9 mouse cellular contexts compared by ENCODE assay signal in the genomic region with DNA sequence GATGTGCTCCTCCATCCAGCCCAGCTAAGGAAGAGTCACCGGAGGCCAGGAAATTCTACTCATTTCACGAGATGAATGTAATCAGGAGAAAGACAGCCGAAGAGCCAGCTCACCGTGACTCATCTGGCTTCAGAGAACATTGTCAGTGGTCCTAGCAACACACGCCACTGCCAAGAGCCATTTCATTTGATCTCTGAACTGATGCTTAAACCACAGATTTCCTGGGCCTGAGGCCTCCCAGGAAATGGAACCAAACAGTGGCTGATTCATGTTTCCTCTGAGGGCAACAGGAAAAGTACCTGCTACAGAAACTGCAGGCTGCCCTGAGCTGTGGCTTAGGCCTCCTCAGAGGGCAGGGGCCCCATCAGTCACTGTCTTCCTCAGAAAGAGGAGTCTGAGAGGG. TPM values are rescaled to one million over a fixed set of nuclear protein-coding genes. Genes with fewer than 3 reads are reported as not detected.
A peak's percentile ranks its signal among the peaks of the same experiment; 100 is the strongest.
DNase-seq lines count a peak whose midpoint lies in the region; ATAC-seq lines count a peak whose summit lies in the region.
"Had no signal": no experiment of that assay in that cellular context is flagged by ENCODE, and none has a peak within 500 bp of the region (broad histone marks: within the 10 kb centered on the region; RNA-seq: fewer than 3 reads in every experiment).

No protein-coding gene starts in this region.

- WGBS in hindbrain, embryonic 14.5 days: 66% methylated on average over 5 of the region's 5 CpGs
- WGBS in kidney, embryonic 14.5 days: 24% methylated on average over 5 of the region's 5 CpGs

- DNase-seq in urinary bladder, postnatal 14 days (ENCODE audit: low spot score): peak; percentile 41
- DNase-seq in urinary bladder, adult 2 months (ENCODE audit: low spot score): no peak
- DNase-seq in adrenal gland, adult 18-20 months (ENCODE audit: low spot score in 2 of 2): peak; percentile 40 to 44
- peak; percentile 18 to 35 for DNase-seq in thymus, postnatal 36 days
- DNase-seq in hindbrain, embryonic 14.5 days (ENCODE audit: low spot score): no peak
- no peak for DNase-seq in lung, postnatal 14 days
- DNase-seq: kidney, postnatal 14 days had no signal

- H3K4me2 ChIP-seq in hindbrain, embryonic 14.5 days (replicated peaks): no peak overlapping the region
- no peak overlapping the region for H3K4me2 ChIP-seq in kidney, embryonic 14.5 days (replicated peaks; ENCODE audit: low read depth, low read length)

- no peaks in the 10 kb centered on the region for H3K36me3 ChIP-seq in hindbrain, embryonic 14.5 days (replicated peaks; ENCODE audit: control insufficient read depth, insufficient read depth)
- H3K36me3 ChIP-seq in kidney, embryonic 14.5 days (ENCODE audit: control insufficient read depth, insufficient read depth, low read length): no peaks in the 10 kb centered on the region

- no peaks in the 10 kb centered on the region for H3K27me3 ChIP-seq in hindbrain, embryonic 14.5 days (ENCODE audit: control insufficient read depth, insufficient read depth, low read length)
- H3K27me3 ChIP-seq in kidney, embryonic 14.5 days (ENCODE audit: control insufficient read depth, insufficient read depth, low read length): no peaks in the 10 kb centered on the region

- peak; percentile 34 to 47; a peak in 2 of 4 replicates for ATAC-seq in hematopoietic stem cell, adult 5-6 weeks (replicated peaks in 1 of 2; ENCODE audit: insufficient read depth in 1 of 2, low FRiP score in 2 of 2, low TSS enrichment in 1 of 2, low read depth in 1 of 2, poor library complexity in 2 of 2, severe bottlenecking in 2 of 2)
- no peak for ATAC-seq in hindbrain, embryonic 14.5 days (ENCODE audit: low FRiP score)
- no peak for ATAC-seq in kidney, embryonic 14.5 days (ENCODE audit: low FRiP score, low TSS enrichment)

- H3K9ac ChIP-seq in hindbrain, embryonic 14.5 days: no peak overlapping the region
- H3K9ac ChIP-seq in kidney, embryonic 14.5 days (ENCODE audit: low read depth, low read length): no peak overlapping the region

- no peaks in the 10 kb centered on the region for H3K4me1 ChIP-seq in hindbrain, embryonic 14.5 days (replicated peaks; ENCODE audit: control insufficient read depth, insufficient read depth, low read length)
- H3K4me1 ChIP-seq in kidney, embryonic 14.5 days (ENCODE audit: control insufficient read depth, insufficient read depth, low read length): no peaks in the 10 kb centered on the region

- no peak overlapping the region for H3K4me3 ChIP-seq in hindbrain, embryonic 14.5 days (replicated peaks; ENCODE audit: low read length)
- H3K4me3 ChIP-seq in kidney, embryonic 14.5 days (ENCODE audit: low read length): no peak overlapping the region

- H3K27ac ChIP-seq in hindbrain, embryonic 14.5 days: no peak overlapping the region
- H3K27ac ChIP-seq in kidney, embryonic 14.5 days (ENCODE audit: low read depth, low read length): no peak overlapping the region

- no peaks in the 10 kb centered on the region for H3K9me3 ChIP-seq in hindbrain, embryonic 14.5 days (ENCODE audit: control insufficient read depth, low read length)
- no peaks in the 10 kb centered on the region for H3K9me3 ChIP-seq in kidney, embryonic 14.5 days (ENCODE audit: control insufficient read depth, low read length)

RNA-seq across cellular contexts. Expression of a gene that starts 24.7 kb away (rescaled TPM):
- 37.4 and 40.3 TPM in 2 replicates for polyA plus RNA-seq in urinary bladder, adult 2 months (2012; rRNA removed)
- total RNA-seq in adrenal gland, adult 18-20 months (2021): 10 to 100 TPM; 28.2 to 31.3 TPM
- 37.7 and 51.2 TPM in 2 replicates for total RNA-seq in hematopoietic stem cell, adult 5-6 weeks (2017)
- polyA plus RNA-seq in hindbrain, embryonic 14.5 days (2014; fragmentation: Nextera tagmentation; extraction: Ambion mirVana): 38.8 and 41.7 TPM in 2 replicates
- polyA plus RNA-seq in kidney, embryonic 14.5 days (2014; fragmentation: Nextera tagmentation; extraction: Ambion mirVana): 25.8 and 47.4 TPM in 2 replicates

Comparison
In these comparisons a context has a peak if more than half of its experiments do, and no peak if none do; other contexts are left out.
1. DNase-seq: peak in urinary bladder, postnatal 14 days (single experiment), adrenal gland, adult 18-20 months (2 of 2) and thymus, postnatal 36 days (2 of 2); none in urinary bladder, adult 2 months (single experiment), hindbrain, embryonic 14.5 days (single experiment) and lung, postnatal 14 days (single experiment).
2. ATAC-seq: peak in hematopoietic stem cell, adult 5-6 weeks (2 of 2); none in hindbrain, embryonic 14.5 days (single experiment) and kidney, embryonic 14.5 days (single experiment).